Mouse (Mus musculus) liver, postnatal 0 days (tissue): ENCODE data around the gene Clec1b.

Experiments
- CTCF ChIP-seq: sonication (generic); IDR thresholded peaks from 2 replicates; pipeline ENCODE4 v1.5.1; 2016; ENCODE audit warnings: antibody characterized with exemption, low read depth
- EP300 ChIP-seq: IDR thresholded peaks from 2 replicates; pipeline ENCODE4 v1.6.1; 2016; ENCODE audit warnings: antibody characterized with exemption, low read depth, mild to moderate bottlenecking

DNA sequence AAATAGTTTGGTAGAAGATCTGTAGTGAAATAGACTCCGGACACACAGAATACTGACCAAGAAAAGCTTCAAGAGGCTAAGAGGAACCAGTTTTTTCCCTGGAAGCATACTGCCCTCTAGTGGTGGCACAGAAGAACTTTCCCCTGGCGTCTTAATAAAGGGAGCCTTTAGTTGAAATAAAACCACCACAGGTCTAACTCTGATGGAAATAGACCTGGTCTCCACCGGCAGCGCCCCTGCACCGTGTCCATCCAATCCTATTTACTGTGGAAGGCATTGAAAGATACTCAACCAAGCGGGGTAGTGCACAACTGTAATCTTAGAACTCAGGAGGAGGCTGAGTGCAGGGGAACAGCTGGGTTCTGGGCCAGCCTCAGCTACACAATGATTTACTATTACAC lies 31.1 kb upstream of the Clec1b start:
- peak; percentile 87 for TF ChIP-seq CTCF
- no peak for TF ChIP-seq EP300
